Mouse (Mus musculus): Measurements from ENCODE around the gene Becn1.

GRCm38 (mm10) chr11:101334516-101334915 is 32.4 kb upstream of the Becn1 start:
- TF ChIP-seq CHD1 (IDR thresholded peaks at IDR 0.05; ENCODE audit: low read depth, low read length) (no peak), CTCF (IDR thresholded peaks at IDR 0.05 in 2 of 3, conservative IDR thresholded peaks at IDR 0.05 in 1 of 3; ENCODE audit: control insufficient read depth in 1 of 3, insufficient read depth in 1 of 3, low read depth in 2 of 3, low read length in 3 of 3, poor library complexity in 1 of 3, severe bottlenecking in 1 of 3) (no peak), MAFK (IDR thresholded peaks at IDR 0.05; ENCODE audit: borderline replicate concordance, low read depth, low read length) (no peak)
